Mouse (Mus musculus) urinary bladder, postnatal 14 days (tissue): Measurements from ENCODE around the gene Ppp1r13b.

Experiments
- DNase-seq: peaks from one replicate; pipeline ENCODE4 v3.0.0; 2021; ENCODE audit warnings: low spot score

The Ppp1r13b gene

GRCm38 (mm10) chr12:111916514-111917217, 8.8 kb upstream of the Ppp1r13b start:
- DNase-seq, result no peak

DNA sequence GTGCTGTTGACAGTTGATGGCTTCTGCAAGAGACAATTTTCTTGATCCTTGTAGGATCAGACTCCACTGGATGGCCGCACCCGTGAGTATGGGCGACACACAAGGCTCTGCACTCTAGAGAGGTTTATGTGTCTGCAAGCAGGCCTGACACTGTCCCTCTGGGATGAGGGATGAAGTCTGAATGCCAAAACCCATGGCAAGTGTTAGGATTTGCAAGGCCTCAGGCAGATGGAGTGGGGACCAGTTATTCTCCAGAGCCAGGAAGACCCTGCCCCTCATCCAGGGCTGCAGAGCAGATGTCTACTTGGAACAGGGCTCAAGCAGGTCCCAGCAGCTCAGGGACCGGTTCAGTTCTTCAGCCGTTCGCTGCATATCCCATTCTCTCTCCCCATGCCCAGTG, 7.9 kb upstream of the Ppp1r13b start:
- DNase-seq, result no peak

GRCm38 (mm10) chr12:111914031-111914430, 6.1 kb upstream of the Ppp1r13b start:
- DNase-seq, result no peak

GRCm38 (mm10) chr12:111912802-111913201, 4.9 kb upstream of the Ppp1r13b start:
- DNase-seq, result no peak

DNA sequence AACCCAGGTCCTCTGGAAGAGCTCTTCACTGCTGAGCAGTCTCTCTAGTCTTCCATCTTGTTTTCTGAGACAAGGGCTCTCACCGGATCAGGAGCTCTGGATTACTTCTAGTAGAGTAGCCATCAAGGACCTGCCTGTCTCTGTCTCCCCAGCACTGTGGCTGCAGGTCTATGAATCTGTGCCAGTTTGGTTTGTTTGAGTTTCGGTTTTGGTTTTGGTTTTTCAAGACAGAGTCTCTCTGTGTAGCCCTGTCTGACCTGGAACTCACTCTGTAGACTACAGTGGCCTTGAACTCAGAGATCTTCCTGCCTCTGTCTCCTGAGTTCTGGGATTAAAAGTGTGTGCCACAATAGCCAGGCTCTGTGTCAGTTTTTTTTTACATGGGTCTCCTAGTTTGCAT, 3.9 kb upstream of the Ppp1r13b start:
- no peak for DNase-seq

DNA sequence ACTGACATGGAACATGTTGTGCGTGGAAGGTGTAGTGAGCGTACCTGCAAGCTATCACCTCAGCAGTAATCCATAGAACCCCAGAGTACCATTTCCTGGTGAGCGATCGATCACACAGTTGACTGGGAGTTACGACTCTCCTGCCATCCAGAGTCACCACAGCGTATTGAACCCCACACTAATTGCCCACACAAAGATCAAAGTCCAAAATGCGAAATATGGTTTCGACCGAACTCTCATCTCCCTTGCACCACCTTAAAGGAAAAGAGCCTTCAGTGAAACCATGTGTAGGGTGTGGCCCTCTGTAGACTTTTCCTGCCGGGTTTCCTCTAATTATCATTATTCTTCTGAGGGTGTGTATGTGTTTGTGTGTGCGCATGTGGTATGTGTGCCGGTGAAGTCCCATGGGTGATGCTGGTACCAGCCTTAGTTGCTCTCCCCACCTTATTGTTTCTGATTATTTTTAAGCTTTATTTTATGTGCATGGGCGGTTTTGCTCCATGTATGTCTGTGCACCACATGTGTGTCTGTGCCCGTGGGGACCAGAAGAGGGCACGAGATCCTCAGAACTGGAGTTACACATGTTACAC, 3.4 kb upstream of the Ppp1r13b start:
- DNase-seq, result no peak

DNA sequence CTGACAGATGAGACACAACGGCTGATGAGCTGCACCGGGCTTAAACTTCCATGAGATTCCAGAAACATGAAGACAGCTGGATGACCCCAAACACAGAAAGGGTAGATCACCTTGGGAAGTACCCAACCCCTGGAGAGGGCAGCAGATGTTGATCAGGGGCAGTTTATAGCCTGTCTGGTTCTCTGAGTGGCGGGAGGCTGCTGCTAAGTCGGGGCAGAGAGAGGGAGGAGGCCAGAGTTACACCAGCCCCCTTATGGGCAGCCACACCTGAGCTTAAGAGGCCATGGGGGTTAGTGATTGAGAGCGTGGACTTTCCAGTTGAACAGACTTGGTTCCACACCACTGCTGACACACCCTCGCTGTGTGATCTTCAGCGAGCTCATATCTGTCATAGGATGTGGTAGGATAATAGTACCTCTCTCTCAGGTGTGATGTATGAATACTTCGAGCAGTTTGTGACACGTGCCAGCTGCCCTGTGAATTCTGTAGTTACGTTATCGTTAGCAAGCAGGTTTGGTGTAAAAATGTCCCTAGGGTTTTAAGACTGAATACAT, 1.2 kb upstream of the Ppp1r13b start:
- DNase-seq, result no peak

DNA sequence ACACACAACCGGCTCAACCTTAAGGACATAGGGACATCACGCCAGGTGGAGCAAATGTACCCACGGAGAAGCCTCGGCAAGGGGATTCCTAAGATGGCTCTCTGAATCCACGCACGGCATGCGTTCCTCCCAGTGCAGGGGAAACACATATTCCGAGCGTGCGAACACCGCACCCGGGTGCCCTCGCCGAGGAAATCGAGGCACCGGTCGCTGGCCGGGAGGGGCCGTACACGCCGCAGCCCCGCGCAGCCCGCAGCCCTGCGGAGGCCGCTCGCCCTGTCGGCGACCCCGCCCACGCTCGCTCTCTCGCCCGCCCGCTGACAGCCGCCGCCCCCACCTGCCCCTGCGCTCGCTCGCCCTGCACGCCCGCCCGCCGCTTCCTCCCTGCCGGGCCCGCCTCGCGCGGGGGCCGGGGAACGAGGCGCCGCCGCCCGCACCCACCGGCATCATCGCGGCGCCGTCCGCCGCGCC, 454 bp downstream of the Ppp1r13b start:
- peak; percentile 76 for DNase-seq

DNA sequence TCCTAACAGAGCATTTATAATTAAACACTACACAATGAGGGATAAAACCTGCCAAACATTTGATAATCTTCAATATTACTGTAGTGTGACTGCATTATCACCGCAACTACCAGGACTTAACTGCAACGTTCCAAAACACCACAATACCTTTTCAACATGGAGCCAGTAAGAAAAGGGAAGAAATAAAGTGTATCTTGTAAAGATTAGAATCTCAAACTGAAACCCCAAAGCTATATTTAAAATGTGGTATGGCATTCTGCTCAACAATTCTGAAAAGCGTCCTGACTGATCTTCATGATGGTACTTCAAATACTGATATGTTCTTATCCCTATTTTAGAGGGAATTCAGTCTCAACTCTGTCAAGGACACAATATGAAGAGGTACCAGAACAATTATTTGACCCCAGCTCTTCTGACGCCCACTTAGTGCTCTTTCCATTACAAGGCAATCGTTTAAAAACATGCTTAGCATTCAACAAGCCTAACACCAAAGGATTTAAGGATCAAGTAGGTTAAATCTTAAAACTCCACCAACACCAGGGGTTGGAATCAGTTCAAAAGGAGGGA, 1.5 kb downstream of the Ppp1r13b start:
- no peak for DNase-seq

DNA sequence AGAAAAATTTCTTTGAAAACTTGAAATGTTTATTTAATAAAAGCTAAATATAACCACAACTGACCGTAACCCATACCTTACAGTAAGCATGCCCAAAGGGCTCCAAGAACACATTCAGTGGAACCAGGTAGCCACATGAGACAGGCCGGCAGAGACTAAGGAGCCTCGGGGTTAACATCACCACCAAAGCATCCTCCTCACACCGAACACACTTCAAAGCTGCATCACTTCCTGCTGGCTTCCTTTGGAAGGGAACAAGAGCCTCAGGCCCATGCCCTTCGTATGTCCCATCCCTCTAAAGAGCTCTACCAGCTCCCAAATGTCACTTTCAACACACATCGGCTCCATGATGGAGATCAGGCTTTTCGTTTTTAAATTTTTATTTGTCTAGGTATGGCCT, 5.4 kb downstream of the Ppp1r13b start:
- DNase-seq, result no peak

DNA sequence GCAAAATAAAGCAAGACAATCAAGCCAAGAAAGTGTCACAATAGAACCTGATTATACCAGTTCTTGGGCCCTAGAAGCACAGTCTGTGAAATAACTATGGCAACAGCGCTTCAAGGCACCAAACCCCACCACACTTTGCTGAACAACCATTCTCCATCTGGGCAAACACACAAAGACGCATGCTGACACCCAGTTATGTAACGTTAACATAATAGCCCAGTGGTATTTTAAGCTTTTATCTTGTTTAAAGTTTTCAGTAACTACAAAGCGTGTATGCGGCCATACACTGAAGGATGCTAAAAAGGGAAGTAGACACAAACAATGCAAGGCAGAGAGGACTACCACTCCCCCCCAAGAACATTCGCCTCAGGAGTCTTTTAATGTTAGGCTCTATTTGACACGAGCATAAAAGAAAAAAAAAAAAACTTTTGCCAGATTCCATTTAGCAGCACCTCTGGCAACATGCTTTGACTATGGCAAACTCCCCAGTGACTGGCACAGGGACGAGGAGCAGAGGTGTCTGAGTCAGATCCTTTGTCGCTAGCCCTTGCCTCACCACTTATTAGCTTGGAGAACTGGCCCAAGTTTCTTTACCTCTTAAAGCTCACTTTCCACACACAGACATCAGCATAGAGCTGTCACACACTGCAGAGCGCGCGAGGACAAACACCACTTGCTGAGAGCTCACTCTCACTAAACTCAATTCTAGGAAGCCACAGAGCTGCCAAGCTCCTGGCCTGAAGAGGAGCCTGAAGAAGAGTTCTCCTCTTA, 6.6 kb downstream of the Ppp1r13b start:
- no peak for DNase-seq

DNA sequence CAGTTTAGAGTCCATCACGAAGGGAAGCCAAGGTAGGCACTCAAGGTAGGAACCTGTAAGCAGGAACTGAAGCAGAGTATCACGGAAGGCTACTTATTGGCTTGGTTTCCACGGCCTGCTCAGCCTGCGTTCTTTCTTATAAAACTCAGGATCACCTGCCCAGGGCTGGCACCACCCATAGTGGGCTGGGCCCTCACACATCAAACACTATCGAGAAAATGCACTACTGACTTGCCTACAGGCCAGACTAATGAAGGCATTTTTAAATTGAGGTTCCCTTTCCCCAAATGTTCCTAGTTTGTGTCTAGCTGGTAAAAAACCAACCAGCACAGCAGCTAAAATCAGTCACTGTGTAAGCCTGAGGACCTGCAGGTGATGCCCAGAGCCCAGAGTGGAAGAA, 8.3 kb downstream of the Ppp1r13b start:
- no peak for DNase-seq

GRCm38 (mm10) chr12:111898686-111899085, 9.2 kb downstream of the Ppp1r13b start:
- no peak for DNase-seq

GRCm38 (mm10) chr12:111896908-111897661, 10.8 kb downstream of the Ppp1r13b start:
- DNase-seq, result peak; percentile 48

DNA sequence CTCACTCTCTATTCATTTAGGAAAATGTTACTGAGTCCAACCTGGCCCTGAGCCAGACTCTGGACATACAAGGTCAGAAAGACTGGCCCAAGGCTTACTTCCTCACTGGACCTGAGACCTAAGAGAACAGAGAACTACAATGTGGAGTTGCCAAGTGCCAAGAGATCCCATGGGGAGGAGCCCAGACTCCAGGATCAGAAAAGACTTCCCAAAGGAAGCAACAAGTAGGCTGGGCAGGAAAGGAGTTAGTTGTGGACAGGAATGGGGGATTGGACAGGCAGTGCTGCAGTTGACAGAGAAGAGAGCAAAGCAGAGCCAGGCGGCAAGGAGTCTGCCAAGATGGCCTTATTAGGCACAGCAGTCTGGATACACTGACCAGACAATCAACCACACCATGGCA, 13.8 kb downstream of the Ppp1r13b start:
- peak; percentile 52 for DNase-seq

GRCm38 (mm10) chr12:111892981-111893380, 14.9 kb downstream of the Ppp1r13b start:
- no peak for DNase-seq

DNA sequence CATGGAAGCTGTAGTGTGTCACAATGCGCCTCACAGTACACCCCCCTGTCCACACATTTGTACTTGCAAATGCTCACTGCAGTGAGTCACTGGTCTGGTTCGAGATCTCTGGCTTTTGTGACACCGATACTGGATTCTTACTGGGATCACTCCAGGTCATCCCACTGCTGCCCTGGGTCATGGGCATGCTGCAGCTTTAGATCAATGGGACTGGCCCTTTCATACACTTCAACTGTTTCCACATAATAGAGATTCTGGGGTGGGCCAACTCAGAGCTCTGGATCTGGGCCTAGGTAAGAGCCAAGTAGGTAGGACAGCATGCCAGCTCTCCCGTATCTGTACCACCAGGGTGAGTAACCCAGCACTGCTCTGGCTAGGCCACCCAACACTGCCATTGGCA, 16.1 kb downstream of the Ppp1r13b start:
- no peak for DNase-seq

- DNase-seq, result no peak
Measured at GRCm38 (mm10) chr12:111889251-111889650, 18.7 kb downstream of the Ppp1r13b start.

- no peak for DNase-seq
Measured at GRCm38 (mm10) chr12:111888303-111888864, 19.5 kb downstream of the Ppp1r13b start.

DNA sequence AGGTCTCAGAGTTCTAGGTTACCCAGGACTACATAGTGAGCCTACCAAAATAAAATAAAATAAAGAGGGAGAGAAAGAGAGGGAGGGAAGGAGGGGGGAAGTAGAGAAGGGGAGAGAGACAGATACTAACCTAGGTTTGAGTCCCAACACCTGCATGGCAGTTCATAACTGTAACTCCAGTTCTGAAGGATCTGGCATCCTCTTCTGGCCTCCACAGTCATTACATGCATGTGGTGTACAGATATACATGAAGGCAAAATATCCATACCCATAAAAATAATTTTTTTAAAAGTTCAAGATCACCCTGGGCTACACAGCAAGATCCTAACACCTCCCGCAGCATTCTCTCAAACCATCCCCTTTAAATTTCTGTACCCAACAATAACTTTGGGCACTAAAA, 20.9 kb downstream of the Ppp1r13b start:
- DNase-seq, result no peak

GRCm38 (mm10) chr12:111882852-111883251, 25.1 kb downstream of the Ppp1r13b start:
- DNase-seq, result no peak
